Mouse (Mus musculus) lung, postnatal 0 days (tissue): ENCODE measurements around the gene Kit. TPM values are rescaled to one million over a fixed set of nuclear protein-coding genes. Genes with fewer than 3 reads are reported as not detected.

Experiments used
- ATAC-seq: fragments of 200-750 bp; cut with Nextera tagmentation; 2 replicates; pipeline ENCODE4 v1.8.0; 2017; ENCODE audit warnings: moderate library complexity
- DNase-seq: peaks from one replicate; pipeline ENCODE4 v3.0.0-alpha.2; 2016; ENCODE audit warnings: low spot score
- H3K27ac ChIP-seq: fragments of 300-500 bp; sonication (generic); 2 replicates; pipeline ENCODE4 v1.5.1; 2014; ENCODE audit warnings: antibody characterized with exemption, mild to moderate bottlenecking, low read length, mixed read lengths
- H3K27me3 ChIP-seq: fragments of 300-500 bp; sonication (generic); replicated peaks from 2 replicates; pipeline ENCODE4 v1.6.1; 2014; ENCODE audit warnings: low read length, mixed read lengths; ENCODE audit not compliant: insufficient read depth
- H3K36me3 ChIP-seq: fragments of 300-500 bp; sonication (generic); 2 replicates; pipeline ENCODE4 v1.6.1; 2014; ENCODE audit warnings: low read length, mixed read lengths; ENCODE audit not compliant: insufficient read depth
- H3K4me1 ChIP-seq: fragments of 300-500 bp; sonication (generic); 2 replicates; pipeline ENCODE4 v1.6.1; 2014; ENCODE audit warnings: antibody characterized with exemption, low read depth, low read length, mixed read lengths; ENCODE audit not compliant: insufficient read depth
- H3K4me2 ChIP-seq: fragments of 300-500 bp; sonication (generic); replicated peaks from 2 replicates; pipeline ENCODE4 v1.6.1; 2014; ENCODE audit warnings: low read depth, mild to moderate bottlenecking, low read length, moderate library complexity, mixed read lengths
- H3K4me3 ChIP-seq: fragments of 300-500 bp; sonication (generic); 2 replicates; pipeline ENCODE4 v1.5.1; 2014; ENCODE audit warnings: low read depth, low read length
- H3K9ac ChIP-seq: fragments of 300-500 bp; sonication (generic); replicated peaks from 2 replicates; pipeline ENCODE4 v1.6.1; 2014; ENCODE audit warnings: low read depth, mild to moderate bottlenecking
- H3K9me3 ChIP-seq: fragments of 300-500 bp; sonication (generic); 2 replicates; pipeline ENCODE4 v1.6.1; 2016; ENCODE audit warnings: low read length, mixed read lengths
- CTCF ChIP-seq: IDR thresholded peaks from 2 replicates; pipeline ENCODE4 v1.5.1; 2016; ENCODE audit warnings: antibody characterized with exemption, mild to moderate bottlenecking
- EP300 ChIP-seq: IDR thresholded peaks from 2 replicates; pipeline ENCODE4 v1.6.1; 2016; ENCODE audit warnings: antibody characterized with exemption, mild to moderate bottlenecking, control low read depth
- WGBS: fragments of 180-500 bp; shearing (Covaris S2); extraction: QIAGEN DNeasy Blood & Tissue Kit; methylation state at CpG from one replicate; pipeline ENCODE4 v1.1.7; 2014; 5-methylcytosine and 5-hydroxymethylcytosine counted together
- polyA plus RNA-seq: library from polyadenylated mRNA; unstranded; fragments of >200 nt; fragmentation: Nextera tagmentation; extraction: Ambion mirVana; gene quantifications from 2 replicates; pipeline ENCODE4 v1.2.1, GENCODE M21; 2015

The Kit gene
- polyA plus RNA-seq, 1 experiment from 2014 or later: 30.0 TPM

GRCm38 (mm10) chr5:75702080-75702479 is 127.4 kb downstream of the Kit start:
- no peaks in the 10 kb centered on the region for H3K27me3 ChIP-seq
- H3K9ac ChIP-seq: no peak overlapping the region
- H3K27ac ChIP-seq: no peak overlapping the region
- DNase-seq (no peak), ATAC-seq (no peak)
- no peak overlapping the region for H3K4me3 ChIP-seq
- no peaks in the 10 kb centered on the region for H3K4me1 ChIP-seq
- H3K36me3 ChIP-seq: no peaks in the 10 kb centered on the region
- WGBS: 79% methylated on average over 8 of the region's 8 CpGs
- no peak for TF ChIP-seq CTCF
- no peak for TF ChIP-seq EP300
- H3K4me2 ChIP-seq: no peak overlapping the region
- H3K9me3 ChIP-seq: no peaks in the 10 kb centered on the region

- no peaks in the 10 kb centered on the region for H3K36me3 ChIP-seq
- H3K4me1 ChIP-seq: no peaks in the 10 kb centered on the region
- no peak overlapping the region for H3K9ac ChIP-seq
- ATAC-seq (no peak), DNase-seq (no peak)
- H3K27me3 ChIP-seq: no peaks in the 10 kb centered on the region
- no peak overlapping the region for H3K4me3 ChIP-seq
- no peak for TF ChIP-seq CTCF
- TF ChIP-seq EP300: no peak
- no peaks in the 10 kb centered on the region for H3K9me3 ChIP-seq
- 74% methylated on average over 7 of the region's 7 CpGs for WGBS
- H3K4me2 ChIP-seq: no peak overlapping the region
- no peak overlapping the region for H3K27ac ChIP-seq
Observed at GRCm38 (mm10) chr5:75704584-75705175, 130.0 kb downstream of the Kit start.

GRCm38 (mm10) chr5:75705421-75705820 is 130.7 kb downstream of the Kit start:
- Histone ChIP-seq H3K27me3 (no peaks in the 10 kb centered on the region), H3K27ac (no peak overlapping the region), H3K4me3 (no peak overlapping the region), H3K36me3 (no peaks in the 10 kb centered on the region), H3K9me3 (no peaks in the 10 kb centered on the region), H3K9ac (no peak overlapping the region), H3K4me1 (no peaks in the 10 kb centered on the region), H3K4me2 (no peak overlapping the region)
- TF ChIP-seq CTCF: no peak
- TF ChIP-seq EP300: no peak
- 75% methylated on average over 1 of the region's 1 CpGs for WGBS
- no peak for ATAC-seq
- DNase-seq: no peak
